Mouse (Mus musculus) midbrain, embryonic 11.5 days (tissue): ENCODE measurements around the gene Tmem171. TPM values are rescaled to one million over a fixed set of nuclear protein-coding genes. Genes with fewer than 3 reads are reported as not detected.

Source experiments
- ATAC-seq: fragments of 200-750 bp; cut with Nextera tagmentation; 2 replicates; pipeline ENCODE4 v1.8.0; 2017; ENCODE audit warnings: moderate TSS enrichment, moderate library complexity; ENCODE audit not compliant: low FRiP score
- DNase-seq: peaks from one replicate; pipeline ENCODE4 v3.0.0; 2015; ENCODE audit warnings: low spot score; ENCODE audit errors: missing footprints
- H3K27ac ChIP-seq: fragments of 300-500 bp; sonication (generic); 2 replicates; pipeline ENCODE4 v1.5.1; 2014; ENCODE audit warnings: low read depth, low read length
- H3K27me3 ChIP-seq: fragments of 300-500 bp; sonication (generic); 2 replicates; pipeline ENCODE4 v1.6.1; 2014; ENCODE audit warnings: mild to moderate bottlenecking, low read length, moderate library complexity, mixed read lengths; ENCODE audit not compliant: control insufficient read depth, insufficient read depth
- H3K36me3 ChIP-seq: fragments of 300-500 bp; sonication (generic); 2 replicates; pipeline ENCODE4 v1.6.1; 2014; ENCODE audit warnings: mild to moderate bottlenecking, low read length, moderate library complexity, mixed read lengths; ENCODE audit not compliant: control insufficient read depth, insufficient read depth
- H3K4me1 ChIP-seq: fragments of 300-500 bp; sonication (generic); 2 replicates; pipeline ENCODE4 v1.6.1; 2014; ENCODE audit warnings: low read length; ENCODE audit not compliant: control insufficient read depth, insufficient read depth
- H3K4me2 ChIP-seq: fragments of 300-500 bp; sonication (generic); 2 replicates; pipeline ENCODE4 v1.6.1; 2014; ENCODE audit warnings: mild to moderate bottlenecking, moderate library complexity
- H3K4me3 ChIP-seq: fragments of 300-500 bp; sonication (generic); 2 replicates; pipeline ENCODE4 v1.5.1; 2014; ENCODE audit warnings: low read depth, low read length
- H3K9ac ChIP-seq: fragments of 300-500 bp; sonication (generic); 2 replicates; pipeline ENCODE4 v1.6.1; 2014; ENCODE audit warnings: low read length
- H3K9me3 ChIP-seq: fragments of 300-500 bp; sonication (generic); 2 replicates; pipeline ENCODE4 v1.6.1; 2016; ENCODE audit warnings: low read length; ENCODE audit not compliant: control insufficient read depth
- WGBS: fragments of 180-500 bp; shearing (Covaris S2); extraction: QIAGEN DNeasy Blood & Tissue Kit; methylation state at CpG from one replicate; pipeline ENCODE4 v1.1.7; 2014; 5-methylcytosine and 5-hydroxymethylcytosine counted together
- polyA plus RNA-seq: library from polyadenylated mRNA; unstranded; fragments of >200 nt; fragmentation: Nextera tagmentation; extraction: Ambion mirVana; gene quantifications from 2 replicates; pipeline ENCODE4 v1.2.1, GENCODE M21; 2014

The Tmem171 gene
- polyA plus RNA-seq, 1 experiment from 2014 or later = not detected

GRCm38 (mm10) chr13:98716176-98716575 lies 21.5 kb upstream of the Tmem171 start:
- ATAC-seq (no peak), DNase-seq (no peak)
- no peak overlapping the region for H3K27ac ChIP-seq
- WGBS = 92% methylated on average over 8 of the region's 8 CpGs
- no peak overlapping the region for H3K4me3 ChIP-seq
- H3K36me3 ChIP-seq = no peaks in the 10 kb centered on the region; the same call in 1 of the 2 replicates
- no peaks in the 10 kb centered on the region for H3K9me3 ChIP-seq
- no peaks in the 10 kb centered on the region for H3K4me1 ChIP-seq
- no peaks in the 10 kb centered on the region for H3K27me3 ChIP-seq
- no peak overlapping the region for H3K4me2 ChIP-seq
- H3K9ac ChIP-seq = no peak overlapping the region

GRCm38 (mm10) chr13:98715443-98715990 lies 20.9 kb upstream of the Tmem171 start:
- 89% methylated on average over 6 of the region's 6 CpGs for WGBS
- no peak overlapping the region for H3K4me3 ChIP-seq
- no peak overlapping the region for H3K27ac ChIP-seq
- no peaks in the 10 kb centered on the region for H3K27me3 ChIP-seq
- no peak overlapping the region for H3K9ac ChIP-seq
- DNase-seq (no peak), ATAC-seq (no peak)
- no peaks in the 10 kb centered on the region for H3K9me3 ChIP-seq
- no peaks in the 10 kb centered on the region for H3K4me1 ChIP-seq
- H3K4me2 ChIP-seq = no peak overlapping the region
- H3K36me3 ChIP-seq = no peaks in the 10 kb centered on the region; the same call in 1 of the 2 replicates

GRCm38 (mm10) chr13:98710655-98711054 lies 16.0 kb upstream of the Tmem171 start:
- no peaks in the 10 kb centered on the region for H3K27me3 ChIP-seq
- no peak overlapping the region for H3K4me2 ChIP-seq
- no peak overlapping the region for H3K27ac ChIP-seq
- ATAC-seq = no peak
- 96% methylated on average over 1 of the region's 1 CpGs for WGBS
- no peaks in the 10 kb centered on the region; the same call in 1 of the 2 replicates for H3K36me3 ChIP-seq
- H3K9ac ChIP-seq = no peak overlapping the region
- no peaks in the 10 kb centered on the region for H3K4me1 ChIP-seq
- H3K9me3 ChIP-seq = no peaks in the 10 kb centered on the region
- no peak overlapping the region for H3K4me3 ChIP-seq
- no peak for DNase-seq

- Histone ChIP-seq H3K4me1 (no peaks in the 10 kb centered on the region), H3K9me3 (no peaks in the 10 kb centered on the region), H3K9ac (no peak overlapping the region), H3K4me3 (no peak overlapping the region), H3K36me3 (no peaks in the 10 kb centered on the region; the same call in 1 of the 2 replicates), H3K27me3 (no peaks in the 10 kb centered on the region), H3K4me2 (no peak overlapping the region), H3K27ac (no peak overlapping the region)
- whole genome bisulfite sequencing = 76% methylated on average over 8 of the region's 8 CpGs
- no peak for ATAC-seq
- no peak for DNase-seq
Measured at GRCm38 (mm10) chr13:98710236-98710635, 15.6 kb upstream of the Tmem171 start.

- Histone ChIP-seq H3K36me3 (no peaks in the 10 kb centered on the region), H3K4me1 (no peaks in the 10 kb centered on the region), H3K4me3 (no peak overlapping the region), H3K9me3 (no peaks in the 10 kb centered on the region), H3K4me2 (no peak overlapping the region), H3K9ac (no peak overlapping the region), H3K27ac (no peak overlapping the region), H3K27me3 (no peaks in the 10 kb centered on the region)
- DNase-seq = no peak
- 77% methylated on average over 4 of the region's 4 CpGs for WGBS
- no peak for ATAC-seq
Measured at GRCm38 (mm10) chr13:98705501-98705900, 10.9 kb upstream of the Tmem171 start.

DNA sequence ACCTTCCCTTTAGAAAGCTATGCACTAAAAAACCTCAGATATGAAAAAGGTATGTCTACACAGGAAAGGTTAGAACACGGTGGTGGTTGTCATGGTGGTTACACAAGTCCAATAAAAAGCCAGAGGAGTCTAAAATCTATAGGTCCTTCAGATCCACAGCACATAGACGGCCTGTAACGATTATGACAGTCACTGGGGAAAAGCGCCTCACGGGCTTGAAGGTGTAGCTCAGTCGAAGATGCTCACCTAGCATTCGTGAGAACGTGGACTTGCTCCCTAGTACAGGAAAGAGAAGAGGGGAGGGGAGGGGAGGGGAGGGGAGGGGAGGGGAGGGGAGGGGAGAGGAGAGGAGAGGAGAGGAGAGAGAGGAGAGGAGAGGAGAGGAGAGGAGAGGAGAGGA lies 9.2 kb upstream of the Tmem171 start:
- Histone ChIP-seq H3K36me3 (no peaks in the 10 kb centered on the region), H3K27me3 (no peaks in the 10 kb centered on the region), H3K9ac (no peak overlapping the region), H3K4me2 (no peak overlapping the region), H3K9me3 (no peaks in the 10 kb centered on the region), H3K4me1 (no peaks in the 10 kb centered on the region), H3K4me3 (no peak overlapping the region), H3K27ac (no peak overlapping the region)
- ATAC-seq = no peak
- 88% methylated on average over 8 of the region's 8 CpGs for WGBS
- no peak for DNase-seq

- WGBS = 89% methylated on average over 8 of the region's 8 CpGs
- no peak overlapping the region for H3K4me2 ChIP-seq
Measured at GRCm38 (mm10) chr13:98702361-98702760, 7.7 kb upstream of the Tmem171 start.

GRCm38 (mm10) chr13:98701309-98701675 lies 6.7 kb upstream of the Tmem171 start:
- Histone ChIP-seq H3K9me3 (no peaks in the 10 kb centered on the region), H3K4me3 (no peak overlapping the region), H3K9ac (no peak overlapping the region), H3K4me2 (no peak overlapping the region), H3K4me1 (no peaks in the 10 kb centered on the region), H3K27ac (no peak overlapping the region), H3K36me3 (no peaks in the 10 kb centered on the region), H3K27me3 (no peaks in the 10 kb centered on the region)
- 83% methylated on average over 5 of the region's 5 CpGs for WGBS
- ATAC-seq (no peak), DNase-seq (no peak)

More at GRCm38 (mm10) chr13:98702361-98702760, 7.7 kb upstream of the Tmem171 start:
- Histone ChIP-seq H3K9ac (no peak overlapping the region), H3K27me3 (no peaks in the 10 kb centered on the region), H3K27ac (no peak overlapping the region), H3K4me1 (no peaks in the 10 kb centered on the region), H3K4me3 (no peak overlapping the region), H3K9me3 (no peaks in the 10 kb centered on the region), H3K36me3 (no peaks in the 10 kb centered on the region)
- DNase-seq (no peak), ATAC-seq (no peak)

- Histone ChIP-seq H3K36me3 (no peaks in the 10 kb centered on the region), H3K4me3 (no peak overlapping the region), H3K9me3 (no peaks in the 10 kb centered on the region), H3K4me2 (no peak overlapping the region), H3K9ac (no peak overlapping the region), H3K4me1 (no peaks in the 10 kb centered on the region), H3K27ac (no peak overlapping the region), H3K27me3 (no peaks in the 10 kb centered on the region)
- 80% methylated on average over 10 of the region's 10 CpGs for WGBS
- no peak for DNase-seq
- ATAC-seq = no peak
Measured at GRCm38 (mm10) chr13:98700661-98701308, 6.2 kb upstream of the Tmem171 start.
